Mouse (Mus musculus) stomach, postnatal 0 days (tissue): ENCODE data around the gene Ola1. TPM values are rescaled to one million over a fixed set of nuclear protein-coding genes. Genes with fewer than 3 reads are reported as not detected.

ENCODE experiments used
- ATAC-seq: fragments of 200-750 bp; cut with Nextera tagmentation; 2 replicates; pipeline ENCODE4 v1.8.0; 2017; ENCODE audit not compliant: low FRiP score, low TSS enrichment
- DNase-seq: peaks from one replicate; pipeline ENCODE4 v3.0.0-alpha.2; 2016; ENCODE audit warnings: low spot score
- H3K27ac ChIP-seq: fragments of 300-500 bp; sonication (generic); replicated peaks from 2 replicates; pipeline ENCODE4 v1.5.1; 2014; ENCODE audit warnings: mild to moderate bottlenecking, control low read depth
- H3K27me3 ChIP-seq: fragments of 300-500 bp; sonication (generic); 2 replicates; pipeline ENCODE4 v1.6.1; 2014; ENCODE audit warnings: low read length; ENCODE audit not compliant: control insufficient read depth, insufficient read depth
- H3K36me3 ChIP-seq: fragments of 300-500 bp; sonication (generic); 2 replicates; pipeline ENCODE4 v1.6.1; 2014; ENCODE audit warnings: low read length, mixed read lengths; ENCODE audit not compliant: control insufficient read depth, insufficient read depth
- H3K4me1 ChIP-seq: fragments of 300-500 bp; sonication (generic); replicated peaks from 2 replicates; pipeline ENCODE4 v1.6.1; 2014; ENCODE audit warnings: antibody characterized with exemption; ENCODE audit not compliant: control insufficient read depth, insufficient read depth
- H3K4me2 ChIP-seq: fragments of 300-500 bp; sonication (generic); replicated peaks from 2 replicates; pipeline ENCODE4 v1.6.1; 2014; ENCODE audit warnings: low read depth, mild to moderate bottlenecking, control low read depth, moderate library complexity
- H3K4me3 ChIP-seq: fragments of 300-500 bp; sonication (generic); 2 replicates; pipeline ENCODE4 v1.5.1; 2014; ENCODE audit warnings: low read depth, low read length, control low read depth
- H3K9ac ChIP-seq: fragments of 300-500 bp; sonication (generic); 2 replicates; pipeline ENCODE4 v1.6.1; 2014; ENCODE audit warnings: mild to moderate bottlenecking, low read length, control low read depth, mixed read lengths
- H3K9me3 ChIP-seq: fragments of 300-500 bp; sonication (generic); 2 replicates; pipeline ENCODE4 v1.6.1; 2016; ENCODE audit warnings: low read length; ENCODE audit not compliant: control insufficient read depth
- CTCF ChIP-seq: IDR thresholded peaks from 2 replicates; pipeline ENCODE4 v1.5.1; 2016; ENCODE audit warnings: antibody characterized with exemption, low read depth, mild to moderate bottlenecking, moderate library complexity
- EP300 ChIP-seq: optimal IDR thresholded peaks from 2 replicates; pipeline ENCODE3; 2016; ENCODE audit warnings: antibody characterized with exemption
- WGBS: fragments of 180-500 bp; shearing (Covaris S2); extraction: QIAGEN DNeasy Blood & Tissue Kit; methylation state at CpG from one replicate; pipeline ENCODE4 v1.1.7; 2014; 5-methylcytosine and 5-hydroxymethylcytosine counted together
- polyA plus RNA-seq: library from polyadenylated mRNA; unstranded; fragments of >200 nt; fragmentation: Nextera tagmentation; extraction: Ambion mirVana; gene quantifications from 2 replicates; pipeline ENCODE4 v1.2.1, GENCODE M21; 2015

Gene Ola1
- polyA plus RNA-seq, 1 experiment from 2014 or later, result 62.4 TPM

DNA sequence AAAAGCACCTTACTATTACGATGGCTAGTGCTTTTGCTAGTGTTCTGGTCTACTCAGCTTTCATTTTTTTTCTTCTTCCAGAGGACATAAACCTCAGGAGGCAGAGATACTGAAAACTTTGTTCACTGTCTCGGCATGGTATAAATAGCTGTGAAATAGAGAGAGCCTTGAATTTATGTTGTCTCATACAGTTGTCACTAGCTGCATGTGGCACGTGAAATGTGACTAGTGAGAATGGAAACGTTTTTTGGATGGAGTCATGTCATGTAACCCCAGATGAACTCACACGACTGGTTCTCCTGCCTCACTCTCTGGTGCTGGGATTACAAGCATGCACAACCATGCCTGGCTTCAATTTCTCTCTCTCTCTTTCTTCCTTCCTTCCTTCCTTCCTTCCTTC, 173.2 kb downstream of the Ola1 start:
- Histone ChIP-seq H3K36me3 (no peaks in the 10 kb centered on the region), H3K27ac (no peak overlapping the region), H3K27me3 (no peaks in the 10 kb centered on the region), H3K9ac (no peak overlapping the region), H3K9me3 (no peaks in the 10 kb centered on the region), H3K4me2 (no peak overlapping the region), H3K4me3 (no peak overlapping the region), H3K4me1 (no peaks in the 10 kb centered on the region)
- DNase-seq, result no peak
- 70% methylated on average over 5 of the region's 5 CpGs for WGBS
- ATAC-seq, result no peak
- TF ChIP-seq EP300, result no peak
- TF ChIP-seq CTCF, result no peak

Other genes starting within 250 kb of the Ola1 start
- gene Sp3, start 238.5 kb downstream of the Ola1 start, polyA plus RNA-seq, result 24.3 and 25.7 TPM in 2 replicates
- gene Gm11084, start 232.2 kb downstream of the Ola1 start, polyA plus RNA-seq, result not detected in 2 replicates
- gene Sp9, start 53.0 kb upstream of the Ola1 start, polyA plus RNA-seq, result 0.02 TPM in 1 of 2 replicates, not detected in the other
- gene Scrn3, start 93.7 kb upstream of the Ola1 start, polyA plus RNA-seq, result 8.6 and 9.2 TPM in 2 replicates
- gene Cir1, start 93.8 kb upstream of the Ola1 start, polyA plus RNA-seq, result 17.3 and 19.6 TPM in 2 replicates
- 11.6 and 11.8 TPM in 2 replicates for gene Gpr155, start 167.6 kb upstream of the Ola1 start, polyA plus RNA-seq